Mouse (Mus musculus) heart, embryonic 14.5 days (tissue): ENCODE measurements around the gene Slc38a3. TPM values are rescaled to one million over a fixed set of nuclear protein-coding genes. Genes with fewer than 3 reads are reported as not detected.

Experiments used
- ATAC-seq: fragments of 200-750 bp; cut with Nextera tagmentation; 2 replicates; pipeline ENCODE4 v1.8.0; 2017; ENCODE audit warnings: low read depth, moderate TSS enrichment; ENCODE audit not compliant: insufficient number of reproducible peaks, insufficient read depth, low FRiP score
- H3K27ac ChIP-seq, 2 experiments: fragments of 200-500 bp in 1 of 2; fragments of 300-500 bp in 1 of 2; sonication (generic) in 1 of 2; replicated peaks in 1 of 2; 2 replicates each; pipeline ENCODE4 v1.5.1; 2012 to 2014; ENCODE audit warnings: low read depth in 2 of 2, low read length in 2 of 2, control low read depth in 1 of 2, mild to moderate bottlenecking in 1 of 2, mixed read lengths in 1 of 2; ENCODE audit not compliant: control insufficient read depth in 1 of 2, insufficient read depth in 1 of 2
- H3K27me3 ChIP-seq: fragments of 300-500 bp; sonication (generic); 2 replicates; pipeline ENCODE4 v1.6.1; 2014; ENCODE audit warnings: mild to moderate bottlenecking, low read length, control low read depth; ENCODE audit not compliant: control insufficient read depth, insufficient read depth
- H3K36me3 ChIP-seq: fragments of 300-500 bp; sonication (generic); 2 replicates; pipeline ENCODE4 v1.6.1; 2014; ENCODE audit warnings: mild to moderate bottlenecking, control low read depth, low read length, mixed read lengths; ENCODE audit not compliant: control insufficient read depth, insufficient read depth
- H3K4me1 ChIP-seq, 2 experiments: fragments of 200-500 bp in 1 of 2; fragments of 300-500 bp in 1 of 2; sonication (generic) in 1 of 2; 2 replicates each; pipeline ENCODE4 v1.6.1; 2012 to 2014; ENCODE audit warnings: low read length in 2 of 2, control low read depth in 1 of 2, mixed read lengths in 1 of 2; ENCODE audit not compliant: control insufficient read depth in 2 of 2, insufficient read depth in 2 of 2
- H3K4me2 ChIP-seq: fragments of 300-500 bp; sonication (generic); 2 replicates; pipeline ENCODE4 v1.6.1; 2014; ENCODE audit warnings: mild to moderate bottlenecking, low read length
- H3K4me3 ChIP-seq, 2 experiments: fragments of 200-500 bp in 1 of 2; fragments of 300-500 bp in 1 of 2; sonication (generic) in 1 of 2; 2 replicates each; pipeline ENCODE4 v1.5.1; 2012 to 2014; ENCODE audit warnings: low read length in 2 of 2, mild to moderate bottlenecking in 2 of 2, control low read depth in 1 of 2, low read depth in 1 of 2, moderate library complexity in 1 of 2; ENCODE audit not compliant: control insufficient read depth in 1 of 2, insufficient read depth in 1 of 2
- H3K9ac ChIP-seq: fragments of 300-500 bp; sonication (generic); 2 replicates; pipeline ENCODE4 v1.6.1; 2014; ENCODE audit warnings: mild to moderate bottlenecking, low read length
- H3K9me3 ChIP-seq: fragments of 300-500 bp; sonication (generic); 2 replicates; pipeline ENCODE4 v1.6.1; 2016; ENCODE audit warnings: low read length, control low read depth; ENCODE audit not compliant: control insufficient read depth
- WGBS: fragments of 180-500 bp; shearing (Covaris S2); extraction: QIAGEN DNeasy Blood & Tissue Kit; methylation state at CpG from one replicate; pipeline ENCODE4 v1.1.7; 2014; 5-methylcytosine and 5-hydroxymethylcytosine counted together
- polyA plus RNA-seq: library from polyadenylated mRNA; unstranded; fragments of >200 nt; fragmentation: Nextera tagmentation; extraction: Ambion mirVana; gene quantifications from 2 replicates; pipeline ENCODE4 v1.2.1, GENCODE M21; 2014

Gene Slc38a3
- polyA plus RNA-seq, 1 experiment from 2014 or later = 2.7 TPM

- peak within 1 kb of the TSS; percentile 56 to 83; a peak in 3 of 4 replicates for H3K27ac ChIP-seq
- WGBS = 50% methylated on average over 11 of the region's 12 CpGs
- no peaks in the 10 kb centered on the region for H3K27me3 ChIP-seq
- peaks cover 52 to 75% of the 10 kb centered on the region in 2 experiments for H3K4me1 ChIP-seq
- peak within 1 kb of the TSS; percentile 70 for H3K9ac ChIP-seq
- H3K9me3 ChIP-seq = no peaks in the 10 kb centered on the region
- peak within 1 kb of the TSS; percentile 61 for H3K4me2 ChIP-seq
- peak; percentile 8; the same call in 1 of the 2 replicates for ATAC-seq
- H3K4me3 ChIP-seq = 0 out of 4 replicates have a peak within 1 kb of the TSS, but pooled peaks of 1 of the 2 experiments have one; percentile 9
- H3K36me3 ChIP-seq = peaks cover 4% of the 10 kb centered on the region
Observed at GRCm38 (mm10) chr9:107608741-107609432, 60.4 kb downstream of the Slc38a3 start, which contains the start of gene Sema3b. Gene Sema3b, minus strand, starts transcription at chr9:107609229.

GRCm38 (mm10) chr9:107607653-107608245, 61.6 kb downstream of the Slc38a3 start:
- WGBS = 17% methylated on average over 9 of the region's 9 CpGs
- Histone ChIP-seq H3K9me3 (no peaks in the 10 kb centered on the region), H3K9ac (peak overlapping the region; percentile 70), H3K27ac (peak overlapping the region; percentile 56 to 83; a peak in 3 of 4 replicates), H3K27me3 (no peaks in the 10 kb centered on the region), H3K36me3 (no peaks in the 10 kb centered on the region), H3K4me3 (0 out of 4 replicates have a peak overlapping the region, but pooled peaks of 1 of the 2 experiments have one; percentile 9), H3K4me2 (peak overlapping the region; percentile 61), H3K4me1 (peaks cover 52 to 75% of the 10 kb centered on the region in 2 experiments)
- ATAC-seq = no peak

- H3K36me3 ChIP-seq = no peaks in the 10 kb centered on the region
- H3K9me3 ChIP-seq = no peaks in the 10 kb centered on the region
- peak overlapping the region; percentile 36 to 37 for H3K4me3 ChIP-seq
- peak overlapping the region; percentile 70 for H3K9ac ChIP-seq
- H3K4me2 ChIP-seq = peak overlapping the region; percentile 61
- peaks cover 54 to 76% of the 10 kb centered on the region in 2 experiments for H3K4me1 ChIP-seq
- no peaks in the 10 kb centered on the region for H3K27me3 ChIP-seq
- no peak for ATAC-seq
- peak overlapping the region; percentile 20 to 83; a peak in 3 of 4 replicates for H3K27ac ChIP-seq
- WGBS = 84% methylated on average over 2 of the region's 2 CpGs
Observed at GRCm38 (mm10) chr9:107607036-107607435, 62.3 kb downstream of the Slc38a3 start.

- Histone ChIP-seq H3K9me3 (no peaks in the 10 kb centered on the region), H3K36me3 (no peaks in the 10 kb centered on the region), H3K4me3 (peak overlapping the region; percentile 36 to 37), H3K4me2 (peak overlapping the region; percentile 61), H3K27ac (peak overlapping the region; percentile 20 to 83; a peak in 3 of 4 replicates), H3K27me3 (no peaks in the 10 kb centered on the region), H3K4me1 (peaks cover 49 to 72% of the 10 kb centered on the region in 2 experiments), H3K9ac (peak overlapping the region; percentile 70)
- ATAC-seq = no peak
- WGBS = 16% methylated on average over 9 of the region's 9 CpGs
Observed at GRCm38 (mm10) chr9:107606591-107606990, 62.7 kb downstream of the Slc38a3 start.

- H3K27me3 ChIP-seq = 0 out of 2 replicates have a peak, but pooled peaks cover 3% of the 10 kb centered on the region
Observed at GRCm38 (mm10) chr9:107605041-107605661, 64.2 kb downstream of the Slc38a3 start.

DNA sequence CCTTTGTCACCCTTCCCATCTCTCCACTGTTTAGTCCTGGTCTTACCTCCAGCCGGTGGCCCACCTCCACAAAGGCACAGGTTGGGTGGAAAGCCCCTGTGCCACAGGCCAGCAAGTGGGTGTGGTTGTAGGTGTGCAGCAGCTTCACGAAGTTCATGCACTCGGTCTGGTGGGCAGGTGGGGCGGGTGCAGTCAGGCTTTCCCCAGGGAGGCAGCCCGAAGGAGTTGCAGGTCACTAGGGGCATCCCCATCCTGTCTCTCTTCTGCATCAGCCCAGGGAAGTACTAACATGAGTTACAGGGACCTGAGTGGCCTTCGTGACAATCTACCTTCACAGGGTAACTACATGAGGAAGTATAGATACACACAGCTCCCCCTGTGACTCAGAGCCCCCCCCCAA, 66.1 kb downstream of the Slc38a3 start:
- Histone ChIP-seq H3K9ac (no peak overlapping the region), H3K27ac (no peak overlapping the region), H3K36me3 (no peaks in the 10 kb centered on the region), H3K27me3 (0 out of 2 replicates have a peak, but pooled peaks cover 3% of the 10 kb centered on the region), H3K4me3 (no peak overlapping the region), H3K4me1 (peaks cover 28 to 44% of the 10 kb centered on the region in 2 experiments), H3K9me3 (no peaks in the 10 kb centered on the region), H3K4me2 (no peak overlapping the region)
- ATAC-seq = no peak
- WGBS = 74% methylated on average over 6 of the region's 6 CpGs

More at GRCm38 (mm10) chr9:107605041-107605661, 64.2 kb downstream of the Slc38a3 start:
- Histone ChIP-seq H3K4me2 (peak overlapping the region; percentile 50), H3K4me1 (peaks cover 40 to 63% of the 10 kb centered on the region in 2 experiments), H3K27ac (peak overlapping the region in 1 of 2 experiments; percentile 37; a peak in 1 of 4 replicates), H3K36me3 (no peaks in the 10 kb centered on the region), H3K9me3 (no peaks in the 10 kb centered on the region), H3K9ac (peak overlapping the region; percentile 63), H3K4me3 (no peak overlapping the region; a peak in 1 of 4 replicates)
- no peak for ATAC-seq
- 40% methylated on average over 23 of the region's 23 CpGs for WGBS

GRCm38 (mm10) chr9:107602068-107602648, 67.2 kb downstream of the Slc38a3 start:
- WGBS = 2% methylated on average over 10 of the region's 10 CpGs
- Histone ChIP-seq H3K4me3 (no peak overlapping the region), H3K9me3 (no peaks in the 10 kb centered on the region), H3K4me1 (peaks cover 23 to 40% of the 10 kb centered on the region in 2 experiments), H3K4me2 (peak overlapping the region; percentile 27; the same call in 1 of the 2 replicates), H3K27ac (peak overlapping the region in 1 of 2 experiments; percentile 24; a peak in 2 of 4 replicates), H3K9ac (peak overlapping the region; percentile 58), H3K36me3 (no peaks in the 10 kb centered on the region), H3K27me3 (0 out of 2 replicates have a peak, but pooled peaks cover 3% of the 10 kb centered on the region)
- ATAC-seq = no peak
